Mouse (Mus musculus): ENCODE measurements at regions not wholly inside any gene's neighbourhood (a gene's known extent, or its start where the extent isn't known, plus 50 kb on each side); places are given as distances from the start of the nearest gene placed in this dataset.
A peak's percentile ranks its signal among the peaks of the same experiment; 100 is the strongest.

GRCm38 (mm10) chr5:91307031-91307430 lies 95.8 kb downstream of the Btc start:
- peak; percentile 32 for DNase-seq (ENCODE audit: inconsistent ontology term)
